Mouse (Mus musculus) lung, adult 2 months (tissue): ENCODE data around the gene Ptprm.

Experiments
- CTCF ChIP-seq: fragments of 200-500 bp; IDR thresholded peaks from 2 replicates; pipeline ENCODE4 v1.5.1; 2011; ENCODE audit warnings: mild to moderate bottlenecking, low read length, control low read depth; ENCODE audit not compliant: insufficient read depth
- POLR2A ChIP-seq: fragments of 200-500 bp; IDR thresholded peaks from 2 replicates; pipeline ENCODE4 v1.6.1; 2011; ENCODE audit warnings: low read depth, mild to moderate bottlenecking, control low read depth, low read length, borderline replicate concordance; ENCODE audit errors: extremely low read depth

DNA sequence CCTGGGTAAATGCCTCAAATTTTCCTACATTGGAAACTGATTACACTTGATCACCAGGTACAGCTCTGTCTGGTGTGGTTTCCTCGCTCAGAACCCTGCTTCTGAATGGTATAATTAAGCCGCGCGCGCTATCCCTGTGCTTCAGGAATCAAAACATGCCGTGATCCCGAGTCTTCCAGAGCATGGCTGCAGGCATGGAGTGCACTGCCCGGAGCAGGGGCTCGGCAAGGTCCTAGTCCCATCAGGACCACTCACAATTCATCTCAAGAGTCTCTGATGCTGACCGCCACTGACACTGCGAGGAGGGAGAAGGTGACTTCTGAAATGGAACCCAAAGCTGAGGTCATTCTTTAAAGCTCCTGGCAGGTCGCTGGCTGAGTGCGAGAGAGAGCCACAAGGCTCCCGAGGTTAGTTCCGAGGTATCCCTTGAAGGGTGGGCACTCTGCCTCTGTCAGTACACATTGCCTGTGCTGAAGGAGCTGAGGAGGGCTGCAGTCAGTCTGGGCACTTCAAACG is 682.5 kb downstream of the Ptprm start:
- TF ChIP-seq CTCF (no peak), POLR2A (no peak)
